ENCODE assay signal across 15 mouse cellular contexts in genomic region chr3:68686852-68687560, GRCm38 (mm10). TPM values are rescaled to one million over a fixed set of nuclear protein-coding genes. Genes with fewer than 3 reads are reported as not detected.
DNase-seq lines count a peak whose midpoint lies in the region; ATAC-seq and TF ChIP-seq lines count a peak whose summit lies in the region.
"Had no signal": no experiment of that assay in that cellular context is flagged by ENCODE, and none has a peak within 500 bp of the region (broad histone marks: within the 10 kb centered on the region; RNA-seq: fewer than 3 reads in every experiment).

No protein-coding gene starts in this region.

- 61% methylated on average over 8 of the region's 8 CpGs for WGBS in hindbrain, embryonic 15.5 days
- WGBS in hindbrain, embryonic 13.5 days: 74% methylated on average over 8 of the region's 8 CpGs
- WGBS in midbrain, postnatal 0 days: 71% methylated on average over 8 of the region's 8 CpGs
- 73% methylated on average over 8 of the region's 8 CpGs for WGBS in midbrain, embryonic 13.5 days
- WGBS in forebrain, postnatal 0 days: 38% methylated on average over 8 of the region's 8 CpGs

- no peak overlapping the region for H3K9ac ChIP-seq in hindbrain, embryonic 15.5 days
- no peak overlapping the region for H3K9ac ChIP-seq in hindbrain, embryonic 13.5 days
- H3K9ac ChIP-seq in midbrain, postnatal 0 days (replicated peaks; ENCODE audit: low read length, poor library complexity, severe bottlenecking): no peak overlapping the region
- H3K9ac ChIP-seq in midbrain, embryonic 13.5 days (replicated peaks): no peak overlapping the region
- no peak overlapping the region for H3K9ac ChIP-seq in forebrain, postnatal 0 days
- H3K9ac ChIP-seq: liver, embryonic 13.5 days had no signal

- H3K4me2 ChIP-seq in hindbrain, embryonic 15.5 days: no peak overlapping the region
- H3K4me2 ChIP-seq in hindbrain, embryonic 13.5 days: no peak overlapping the region
- H3K4me2 ChIP-seq in midbrain, postnatal 0 days (ENCODE audit: low read depth, low read length, poor library complexity, severe bottlenecking): no peak overlapping the region
- no peak overlapping the region for H3K4me2 ChIP-seq in midbrain, embryonic 13.5 days (replicated peaks)
- H3K4me2 ChIP-seq in forebrain, postnatal 0 days (ENCODE audit: low read depth): no peak overlapping the region
- H3K4me2 ChIP-seq: liver, embryonic 13.5 days had no signal

- peak overlapping the region; percentile 25; the same call in 1 of the 2 replicates for H3K27ac ChIP-seq in hindbrain, embryonic 15.5 days (replicated peaks)
- H3K27ac ChIP-seq in hindbrain, embryonic 13.5 days: no peak overlapping the region
- 0 out of 2 replicates have a peak overlapping the region, but pooled peaks have one; percentile 18 for H3K27ac ChIP-seq in midbrain, postnatal 0 days (ENCODE audit: low read depth, low read length)
- no peak overlapping the region for H3K27ac ChIP-seq in midbrain, embryonic 13.5 days
- H3K27ac ChIP-seq in forebrain, postnatal 0 days (ENCODE audit: low read depth, low read length): peak overlapping the region; percentile 36; the same call in 1 of the 2 replicates
- H3K27ac ChIP-seq: liver, embryonic 13.5 days had no signal

- no peak for TF ChIP-seq CTCF in midbrain, postnatal 0 days (IDR thresholded peaks at IDR 0.05)
- TF ChIP-seq CTCF in forebrain, postnatal 0 days (IDR thresholded peaks at IDR 0.05; ENCODE audit: low read depth): no peak

- no peak for ATAC-seq in hindbrain, embryonic 15.5 days (ENCODE audit: low FRiP score, low read depth)
- ATAC-seq in hindbrain, embryonic 13.5 days (ENCODE audit: low FRiP score): no peak
- no peak; the same call in 1 of the 2 replicates for ATAC-seq in midbrain, postnatal 0 days (ENCODE audit: low FRiP score)
- no peak for ATAC-seq in midbrain, embryonic 13.5 days
- peak; percentile 83 for ATAC-seq in forebrain, postnatal 0 days

- 0 out of 2 replicates have a peak, but pooled peaks cover 5% of the 10 kb centered on the region for H3K4me1 ChIP-seq in hindbrain, embryonic 15.5 days (replicated peaks)
- no peaks in the 10 kb centered on the region for H3K4me1 ChIP-seq in hindbrain, embryonic 13.5 days (replicated peaks)
- no peaks in the 10 kb centered on the region for H3K4me1 ChIP-seq in midbrain, postnatal 0 days (ENCODE audit: insufficient read depth, low read length)
- no peaks in the 10 kb centered on the region for H3K4me1 ChIP-seq in midbrain, embryonic 13.5 days (replicated peaks)
- 0 out of 2 replicates have a peak, but pooled peaks cover 3% of the 10 kb centered on the region for H3K4me1 ChIP-seq in forebrain, postnatal 0 days (ENCODE audit: insufficient read depth)
- H3K4me1 ChIP-seq: liver, embryonic 13.5 days had no signal

- H3K9me3 ChIP-seq in hindbrain, embryonic 15.5 days: no peaks in the 10 kb centered on the region
- no peaks in the 10 kb centered on the region for H3K9me3 ChIP-seq in hindbrain, embryonic 13.5 days
- H3K9me3 ChIP-seq in midbrain, postnatal 0 days (ENCODE audit: low read length): no peaks in the 10 kb centered on the region
- no peaks in the 10 kb centered on the region for H3K9me3 ChIP-seq in midbrain, embryonic 13.5 days
- no peaks in the 10 kb centered on the region for H3K9me3 ChIP-seq in forebrain, postnatal 0 days (ENCODE audit: low read length)
- H3K9me3 ChIP-seq: liver, embryonic 13.5 days had no signal

- no peaks in the 10 kb centered on the region for H3K36me3 ChIP-seq in hindbrain, embryonic 15.5 days
- no peaks in the 10 kb centered on the region for H3K36me3 ChIP-seq in hindbrain, embryonic 13.5 days
- no peaks in the 10 kb centered on the region for H3K36me3 ChIP-seq in midbrain, postnatal 0 days (ENCODE audit: insufficient read depth, low read length)
- H3K36me3 ChIP-seq in midbrain, embryonic 13.5 days: no peaks in the 10 kb centered on the region
- H3K36me3 ChIP-seq in forebrain, postnatal 0 days (ENCODE audit: insufficient read depth): no peaks in the 10 kb centered on the region
- H3K36me3 ChIP-seq: liver, embryonic 13.5 days had no signal

- H3K27me3 ChIP-seq in hindbrain, embryonic 15.5 days: no peaks in the 10 kb centered on the region
- H3K27me3 ChIP-seq in hindbrain, embryonic 13.5 days: no peaks in the 10 kb centered on the region
- H3K27me3 ChIP-seq in midbrain, postnatal 0 days (ENCODE audit: insufficient read depth, low read length): no peaks in the 10 kb centered on the region
- H3K27me3 ChIP-seq in midbrain, embryonic 13.5 days: no peaks in the 10 kb centered on the region
- H3K27me3 ChIP-seq in forebrain, postnatal 0 days (ENCODE audit: insufficient read depth, low read length): no peaks in the 10 kb centered on the region
- H3K27me3 ChIP-seq: liver, embryonic 13.5 days had no signal

- no peak overlapping the region for H3K4me3 ChIP-seq in hindbrain, embryonic 15.5 days
- H3K4me3 ChIP-seq in hindbrain, embryonic 13.5 days: no peak overlapping the region
- no peak overlapping the region for H3K4me3 ChIP-seq in midbrain, postnatal 0 days (ENCODE audit: low read depth, low read length)
- no peak overlapping the region for H3K4me3 ChIP-seq in midbrain, embryonic 13.5 days (replicated peaks)
- no peak overlapping the region for H3K4me3 ChIP-seq in forebrain, postnatal 0 days (ENCODE audit: low read depth, low read length)
- H3K4me3 ChIP-seq: liver, embryonic 13.5 days had no signal

- peak; percentile 90 to 91 for DNase-seq in cerebellum, postnatal 10 days
- DNase-seq in cerebellum, adult 9-11 months: no peak
- DNase-seq in midbrain, postnatal 0 days (ENCODE audit: low spot score): peak; percentile 78
- peak; percentile 73 for DNase-seq in forebrain, postnatal 0 days
- DNase-seq in embryo, embryonic 10.5 days (ENCODE audit: low spot score): no peak
- DNase-seq: B cell, adult 2 months; cerebellum, adult 9-10 months; heart, postnatal 14 days; kidney, adult 2 months; liver, embryonic 13.5 days; right cerebral cortex, postnatal 4 days had no signal

RNA-seq across cellular contexts. Expression of gene Il12a, which starts 3.4 kb away (rescaled TPM):
- 0.22 and 0.25 TPM in 2 replicates for polyA plus RNA-seq in hindbrain, embryonic 15.5 days (2015; fragmentation: Nextera tagmentation; extraction: Ambion mirVana)
- not detected in 2 replicates for polyA plus RNA-seq in hindbrain, embryonic 13.5 days (2015; fragmentation: Nextera tagmentation; extraction: Ambion mirVana)
- 1.5 TPM in 1 of 2 replicates, not detected in the other for total RNA-seq in midbrain, postnatal 0 days (2014; rRNA removed)
- polyA plus RNA-seq in midbrain, postnatal 0 days (2015; fragmentation: Nextera tagmentation; extraction: Ambion mirVana): not detected in 2 replicates
- not detected in 2 replicates for polyA plus RNA-seq in midbrain, embryonic 13.5 days (2015; fragmentation: Nextera tagmentation; extraction: Ambion mirVana)
- 0.23 TPM in 1 of 2 replicates, not detected in the other for total RNA-seq in forebrain, postnatal 0 days (2014; rRNA removed)
- polyA plus RNA-seq in forebrain, postnatal 0 days (2015; fragmentation: Nextera tagmentation; extraction: Ambion mirVana): 0.40 TPM in 1 of 2 replicates, not detected in the other
- total RNA-seq: MEL had no signal

Comparison
In these comparisons a context has a peak if more than half of its experiments do, and no peak if none do; other contexts are left out.
1. DNase-seq: peak in cerebellum, postnatal 10 days (2 of 2), midbrain, postnatal 0 days (single experiment) and forebrain, postnatal 0 days (single experiment); none in cerebellum, adult 9-11 months (single experiment) and embryo, embryonic 10.5 days (single experiment).
2. H3K27ac ChIP-seq: peak in hindbrain, embryonic 15.5 days (single experiment), midbrain, postnatal 0 days (single experiment) and forebrain, postnatal 0 days (single experiment); none in hindbrain, embryonic 13.5 days (single experiment) and midbrain, embryonic 13.5 days (single experiment).